Mouse (Mus musculus): ENCODE measurements around the gene Hoxd12.

- TF ChIP-seq POLR2A (IDR thresholded peaks at IDR 0.05; ENCODE audit: borderline replicate concordance, extremely low read depth, low read depth, low read length) (no peak), CTCF (IDR thresholded peaks at IDR 0.05; ENCODE audit: insufficient read depth, low read length) (no peak)
Measured at GRCm38 (mm10) chr2:74674881-74675665, at the start of gene Hoxd12.
